Mouse (Mus musculus): ENCODE data around the gene Arl5b.

Arl5b gene

DNA sequence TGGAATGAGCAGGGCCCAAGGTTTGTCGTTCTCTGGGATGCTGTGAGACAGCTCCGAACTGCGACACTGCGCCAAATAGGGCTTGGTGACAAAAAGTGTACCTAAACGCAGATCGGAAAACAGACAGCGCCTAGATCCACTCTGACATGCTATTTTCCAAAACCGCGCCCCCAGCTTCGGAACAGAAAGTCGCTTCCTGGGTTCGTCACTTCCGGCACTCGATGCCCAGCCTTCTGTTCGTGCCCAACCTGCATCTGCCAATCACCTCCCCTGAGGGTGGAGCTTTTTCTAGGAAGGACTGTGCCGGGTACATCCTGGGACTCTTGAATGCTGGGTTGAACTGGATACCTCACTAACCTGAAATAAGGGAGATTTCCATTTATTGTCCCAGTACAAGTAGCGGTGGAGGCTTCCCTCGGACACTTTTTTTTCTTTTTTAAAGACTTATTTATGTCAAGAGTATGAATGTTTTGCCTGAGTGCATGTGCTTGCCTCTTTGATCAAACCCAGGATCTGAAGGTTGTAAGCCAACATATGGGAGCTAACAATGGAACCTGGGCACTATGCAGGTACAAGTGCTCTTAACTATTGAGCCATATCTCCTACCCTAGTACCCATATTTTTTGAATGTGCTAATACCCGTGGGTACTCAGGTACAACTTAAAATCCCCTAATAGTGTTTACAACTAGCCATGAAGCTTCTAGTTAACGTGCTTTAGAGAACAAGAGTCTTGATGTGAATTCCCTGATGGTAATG is at the start of gene Arl5b:
Gene Arl5b, plus strand, starts transcription at position 279 of the 757 bp plus-strand sequence.
- peak; percentile 93 for DNase-seq

DNA sequence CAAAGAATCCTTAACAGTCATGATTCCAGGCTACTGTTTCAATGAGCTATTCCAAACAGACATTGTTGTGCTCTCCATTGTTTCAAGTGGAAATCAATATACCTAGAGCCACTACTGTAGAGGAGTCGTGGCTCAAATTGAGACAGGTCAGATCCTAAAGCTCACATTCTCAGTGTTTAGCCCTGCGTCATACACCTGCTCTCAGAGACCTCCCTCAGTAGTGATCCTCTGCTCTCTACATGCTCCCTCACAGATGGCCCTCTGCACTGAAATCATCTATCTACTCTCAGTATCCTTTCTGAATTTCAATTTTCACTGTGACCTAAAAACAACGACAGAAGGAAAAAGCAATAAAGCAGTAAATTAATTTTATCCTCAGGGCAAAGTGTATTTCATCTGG is 41.7 kb upstream of the Arl5b start:
- no peak for DNase-seq

GRCm38 (mm10) chr2:15008072-15008471 is 41.1 kb upstream of the Arl5b start:
- no peak for DNase-seq

DNA sequence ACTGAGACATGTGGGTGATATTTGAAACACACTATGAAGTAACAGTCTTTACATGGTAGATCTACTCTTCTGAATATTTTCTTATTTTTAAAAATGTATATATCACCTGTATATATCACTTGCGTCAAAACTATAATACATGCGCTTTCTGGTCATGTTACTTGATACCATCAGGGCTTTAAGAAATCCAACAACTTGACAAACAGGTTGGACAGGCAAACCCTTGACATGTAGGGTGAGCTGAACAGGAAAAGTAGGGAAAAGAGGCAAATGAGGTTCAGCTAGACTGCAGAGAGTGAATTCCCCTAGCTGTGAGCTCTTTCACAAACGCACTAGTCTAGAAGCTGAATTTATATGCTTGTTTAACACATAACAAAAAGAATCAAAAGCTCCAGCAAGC is 22.4 kb upstream of the Arl5b start:
- DNase-seq: no peak

DNA sequence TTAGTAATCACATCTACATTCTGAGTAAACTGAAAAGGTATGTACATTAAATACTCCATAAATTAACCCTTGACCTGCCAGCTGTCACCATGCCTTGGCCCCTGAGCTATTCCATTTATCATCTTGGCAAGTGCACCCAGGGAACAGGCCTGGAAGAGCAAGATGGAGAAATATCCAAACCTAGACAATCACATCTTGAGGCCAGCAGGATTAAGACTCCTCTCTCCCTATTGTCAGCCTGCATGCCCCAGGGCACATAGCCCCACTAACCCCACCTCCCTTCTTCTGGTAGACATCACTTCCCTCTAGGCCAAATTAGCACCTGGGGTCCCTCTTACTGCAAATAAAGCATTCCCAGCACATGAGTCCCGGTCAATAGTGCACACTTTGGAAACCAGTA is 21.4 kb upstream of the Arl5b start:
- DNase-seq: no peak

DNA sequence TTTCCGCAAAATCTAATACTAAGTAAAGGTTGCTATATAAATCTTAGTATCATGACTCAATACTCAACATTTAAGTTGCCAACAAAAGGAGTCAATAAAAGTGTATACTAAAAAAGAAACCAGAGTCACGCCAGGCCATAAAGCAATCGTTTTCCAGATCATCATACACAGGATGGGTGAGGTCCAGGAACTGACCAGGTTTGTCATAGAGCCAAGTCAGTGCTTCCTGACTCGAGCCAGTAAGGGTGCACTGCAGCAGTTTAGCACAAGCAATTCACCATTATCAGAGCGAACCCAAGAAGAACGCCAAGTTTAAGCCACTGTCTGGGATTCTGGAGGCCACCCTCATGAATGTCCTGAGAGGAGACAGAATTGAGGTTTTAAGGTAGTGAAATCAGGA is 10.5 kb upstream of the Arl5b start:
- DNase-seq: peak; percentile 38

DNA sequence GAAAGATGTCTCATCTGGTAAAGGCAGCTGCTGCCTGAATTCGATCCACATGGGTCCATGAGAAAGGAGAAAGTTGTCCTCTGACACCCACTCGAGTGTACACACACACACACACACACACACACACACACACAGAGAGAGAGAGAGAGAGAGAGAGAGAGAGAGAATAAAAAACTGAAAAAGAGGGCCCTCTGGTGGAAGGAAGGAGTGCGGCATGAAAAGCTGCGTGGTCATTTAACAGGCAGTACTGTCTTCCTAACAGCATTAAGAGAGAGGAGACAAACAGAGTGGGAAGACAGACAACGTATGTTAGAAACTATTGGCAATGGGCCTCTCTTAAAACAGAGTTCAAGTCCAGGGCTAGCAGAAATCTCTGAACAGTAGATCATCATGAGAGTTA is 8.9 kb upstream of the Arl5b start:
- DNase-seq: no peak

GRCm38 (mm10) chr2:15054496-15054895 is 5.3 kb downstream of the Arl5b start:
- no peak for DNase-seq

DNA sequence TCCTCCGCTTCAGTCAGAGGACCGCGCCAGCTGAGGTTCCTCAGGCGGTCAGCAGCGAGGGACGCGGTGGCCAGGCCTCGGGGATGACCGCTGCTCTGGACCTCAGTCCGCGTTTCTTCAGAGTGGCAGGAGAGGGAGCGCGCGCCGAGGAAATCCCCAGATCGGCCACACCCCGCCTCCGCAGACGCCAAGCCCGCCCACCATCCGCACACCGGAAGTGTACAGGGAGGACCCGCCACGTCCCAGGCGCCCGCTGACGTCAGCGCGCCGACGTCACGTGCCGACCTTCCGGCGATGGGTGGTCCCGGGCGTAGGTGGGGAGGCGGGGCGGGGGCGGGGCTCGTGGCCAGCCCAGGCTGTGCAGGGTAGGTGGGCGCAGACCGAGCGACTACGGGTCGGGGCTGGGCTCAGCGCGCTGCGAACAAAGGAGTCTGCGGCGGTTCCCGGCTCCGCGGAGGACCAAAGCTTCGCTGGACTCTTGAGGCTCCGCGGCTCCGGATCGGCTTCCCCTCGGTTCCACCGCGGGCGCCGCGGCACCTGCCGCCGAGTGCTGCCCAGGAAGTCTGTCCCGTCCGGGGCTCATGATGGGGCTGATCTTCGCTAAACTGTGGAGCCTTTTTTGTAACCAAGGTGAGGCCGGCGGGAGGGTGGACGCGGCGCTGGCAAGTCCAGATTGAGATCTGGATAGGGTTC is 5.9 kb downstream of the Arl5b start, which contains the start of gene Nsun6:
Gene Nsun6, minus strand, starts transcription at position 125 of the 693 bp plus-strand sequence.
- DNase-seq: peak; percentile 94

- DNase-seq: no peak
These were observed 6.6 kb downstream of the Arl5b start for GRCm38 (mm10) chr2:15055741-15056151.

- no peak for DNase-seq
These were observed 9.0 kb downstream of the Arl5b start for GRCm38 (mm10) chr2:15058227-15058626.

DNA sequence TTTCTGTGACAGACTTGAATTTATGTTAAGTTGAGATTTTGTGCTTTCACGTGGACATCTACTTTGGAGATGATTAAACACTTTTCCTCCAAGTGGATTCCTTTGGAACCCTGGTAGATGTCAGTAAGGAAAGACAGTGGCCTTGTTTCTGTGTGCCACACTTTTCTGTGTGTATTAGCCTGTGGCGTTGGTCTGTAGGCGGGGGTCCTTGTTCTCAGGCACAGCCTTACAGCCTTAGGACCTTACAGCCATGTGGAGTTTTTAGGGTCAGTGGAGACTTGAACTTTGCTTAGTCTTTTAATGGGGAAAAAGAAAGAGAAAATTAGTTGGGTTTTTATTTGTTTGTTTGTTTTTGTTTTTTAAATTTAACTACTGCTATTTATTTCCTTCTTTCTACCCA is 11.7 kb downstream of the Arl5b start:
- DNase-seq: no peak

GRCm38 (mm10) chr2:15063815-15064214 is 14.6 kb downstream of the Arl5b start:
- no peak for DNase-seq

DNA sequence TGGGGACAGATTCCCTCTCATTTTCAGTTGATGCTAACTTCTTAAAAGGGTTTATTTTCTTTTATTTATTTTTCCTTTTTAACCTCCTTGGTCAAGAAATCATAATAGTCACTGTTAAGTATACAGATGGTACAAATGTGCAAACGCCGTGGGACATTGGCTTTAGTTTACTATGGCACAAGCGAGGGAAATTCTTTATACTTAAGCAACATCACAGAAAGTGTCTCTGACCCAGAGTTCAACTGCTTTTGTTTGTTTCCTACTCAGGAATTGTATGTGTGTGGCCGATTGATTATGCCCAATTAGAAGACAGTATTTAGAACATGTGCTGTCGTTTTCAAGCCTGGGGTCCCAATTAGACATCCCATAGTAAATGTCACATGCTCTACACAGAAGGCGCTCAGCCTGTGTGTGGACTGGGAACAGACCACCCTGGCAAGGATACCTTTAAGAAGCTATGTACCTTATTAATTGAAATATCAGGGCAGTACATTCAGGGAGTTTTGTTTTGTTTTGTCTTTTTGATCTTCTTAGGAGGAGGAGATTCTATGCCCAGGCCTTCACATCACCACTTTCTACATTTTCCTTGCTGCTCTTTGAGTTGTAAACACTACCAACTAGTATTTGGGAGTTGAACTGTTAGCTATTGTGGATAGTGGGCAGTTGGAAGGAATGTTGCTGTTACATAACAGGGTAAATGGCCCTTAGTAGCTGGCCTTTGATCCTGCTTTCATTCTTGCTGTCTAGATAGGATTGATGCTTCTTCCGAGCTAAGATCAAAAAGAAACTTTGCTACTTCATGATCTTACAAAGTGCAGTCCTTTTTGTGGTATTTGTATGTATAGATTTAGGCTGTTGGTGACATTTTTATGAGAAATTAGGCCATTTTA is 15.4 kb downstream of the Arl5b start:
- peak; percentile 44 for DNase-seq

- DNase-seq: no peak
These were observed 16.3 kb downstream of the Arl5b start for GRCm38 (mm10) chr2:15065447-15065846.

- no peak for DNase-seq
These were observed 17.9 kb downstream of the Arl5b start for GRCm38 (mm10) chr2:15067091-15067490.

DNA sequence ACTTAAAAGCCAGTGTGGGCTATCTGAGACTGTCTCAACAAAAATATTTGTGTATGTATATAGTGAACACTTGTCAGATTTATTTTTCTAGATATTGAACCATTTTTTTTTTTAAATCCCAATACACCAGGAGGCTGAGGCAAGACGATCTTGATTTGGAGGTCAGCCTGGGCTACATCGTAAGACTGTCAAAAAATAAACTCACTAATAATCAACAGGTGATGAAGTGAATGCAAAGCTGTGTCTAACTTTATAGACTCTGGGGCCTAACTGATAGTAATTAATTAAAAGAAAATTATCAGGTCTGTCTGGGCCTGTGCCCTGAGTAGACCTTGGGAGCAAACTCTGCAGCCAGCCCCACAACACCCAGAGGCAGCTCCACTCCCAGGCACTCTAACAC is 34.5 kb downstream of the Arl5b start:
- no peak for DNase-seq

DNA sequence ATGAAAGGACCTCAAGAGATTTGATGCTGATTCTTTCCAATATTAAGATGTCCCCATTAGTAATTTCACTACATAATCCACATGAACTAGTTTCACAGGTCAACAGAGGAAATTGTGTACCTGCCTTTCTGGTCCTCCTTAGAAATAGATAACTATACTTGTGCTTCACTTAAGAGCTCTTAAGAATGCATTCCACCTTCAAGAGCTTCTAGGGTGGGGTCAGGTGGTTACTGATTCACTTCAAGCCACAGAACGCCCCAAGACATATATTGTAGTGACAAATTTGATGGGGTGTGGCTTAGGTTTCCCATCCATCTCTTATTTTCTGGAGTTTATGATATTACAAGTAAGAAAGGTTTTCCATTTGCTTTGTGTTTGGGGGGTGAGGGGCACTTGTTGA is 38.1 kb downstream of the Arl5b start:
- no peak for DNase-seq

DNA sequence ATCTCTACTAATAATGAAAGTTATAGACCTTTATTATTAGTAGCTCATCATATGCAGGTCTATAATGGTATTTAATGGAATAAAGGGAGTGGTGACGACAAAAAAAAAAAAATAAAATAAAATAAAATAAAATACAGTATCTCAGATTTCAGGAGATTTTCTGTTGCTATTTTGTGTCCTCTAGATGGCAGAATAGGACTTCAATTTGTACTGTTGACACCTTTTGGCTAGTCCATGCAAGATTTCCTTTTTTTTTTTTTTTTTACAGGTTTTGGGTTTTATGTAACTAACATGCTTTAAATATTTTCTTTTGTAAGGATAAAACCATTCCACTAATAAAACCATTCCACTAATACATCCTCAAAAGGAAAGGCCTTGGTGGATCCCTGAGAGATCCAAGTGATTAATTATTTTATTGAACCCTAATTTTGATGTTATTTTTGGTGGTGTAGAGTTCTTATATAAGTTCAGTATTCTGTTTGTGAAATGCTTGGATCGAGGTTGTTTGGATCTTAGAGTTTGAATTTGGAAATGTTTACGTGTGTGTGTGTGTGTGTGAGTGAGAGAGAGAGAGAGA is 47.4 kb downstream of the Arl5b start:
- DNase-seq: no peak

DNA sequence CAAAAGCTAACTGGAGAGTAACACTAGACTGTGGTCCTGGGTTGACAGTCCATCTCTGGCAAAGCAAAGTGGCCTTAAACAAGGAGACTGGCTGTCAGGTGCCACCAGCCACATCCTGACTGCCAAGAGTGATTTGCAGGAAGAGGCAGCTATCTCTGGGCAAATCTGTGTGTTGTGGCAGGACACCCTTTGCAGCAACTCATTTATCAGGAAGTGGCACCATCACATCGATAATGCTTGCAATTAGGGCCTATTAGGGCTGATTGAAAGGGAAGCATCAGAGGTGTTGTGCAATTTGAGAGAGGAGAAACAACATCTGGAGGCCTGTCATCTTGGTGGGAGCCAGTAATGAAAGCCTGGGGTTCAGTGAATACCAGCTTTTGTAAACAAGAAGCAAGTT is 55.2 kb downstream of the Arl5b start:
- no peak for DNase-seq

DNA sequence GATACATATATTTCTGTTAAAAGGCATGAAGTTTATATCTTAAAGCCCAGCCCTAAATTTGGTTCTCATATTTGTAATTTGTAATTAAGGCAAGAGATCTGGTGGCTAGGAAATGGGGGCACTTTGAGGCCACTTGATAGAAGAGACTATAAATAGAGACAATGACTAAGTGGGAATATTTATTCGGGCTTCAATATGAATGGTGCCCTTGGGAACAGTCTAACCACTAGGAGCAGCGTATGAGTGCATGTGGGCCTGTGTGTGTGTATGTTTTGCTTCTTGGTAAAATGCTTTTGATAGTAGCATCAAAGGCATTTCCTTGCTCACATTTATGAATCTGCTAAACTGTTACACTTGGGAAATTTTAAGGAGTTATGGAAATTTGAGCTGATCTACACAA is 62.1 kb downstream of the Arl5b start:
- DNase-seq: no peak

- no peak for DNase-seq
These were observed 62.7 kb downstream of the Arl5b start for GRCm38 (mm10) chr2:15111808-15112440.

- no peak for DNase-seq
These were observed 63.5 kb downstream of the Arl5b start for GRCm38 (mm10) chr2:15112741-15113140.

Measured in kidney, adult 11 months (tissue).